Mouse (Mus musculus): ENCODE data around the gene Tcea2.

The Tcea2 gene

DNA sequence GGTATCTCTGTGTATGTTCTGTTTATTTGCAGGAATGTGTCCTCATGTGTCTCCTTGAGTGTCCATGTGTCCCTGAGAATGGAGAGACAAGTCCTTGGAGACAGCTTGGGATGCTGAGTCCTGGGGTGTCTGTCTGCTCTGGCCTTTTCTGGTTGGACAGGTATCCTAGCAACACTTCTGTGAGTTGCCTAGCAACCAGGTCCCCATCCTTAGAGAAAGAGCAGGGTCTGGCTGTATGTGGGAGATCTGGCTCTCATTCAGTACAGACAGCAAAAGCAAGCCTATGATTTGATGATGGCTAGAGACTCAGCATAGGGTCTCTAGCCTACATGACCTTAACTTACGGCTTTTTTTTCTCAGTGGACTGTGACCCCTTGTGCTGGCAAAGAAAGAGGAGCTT lies 33.6 kb downstream of the Tcea2 start:
- peak; percentile 67 to 88 for DNase-seq (ENCODE audit: low spot score in 2 of 2)

DNA sequence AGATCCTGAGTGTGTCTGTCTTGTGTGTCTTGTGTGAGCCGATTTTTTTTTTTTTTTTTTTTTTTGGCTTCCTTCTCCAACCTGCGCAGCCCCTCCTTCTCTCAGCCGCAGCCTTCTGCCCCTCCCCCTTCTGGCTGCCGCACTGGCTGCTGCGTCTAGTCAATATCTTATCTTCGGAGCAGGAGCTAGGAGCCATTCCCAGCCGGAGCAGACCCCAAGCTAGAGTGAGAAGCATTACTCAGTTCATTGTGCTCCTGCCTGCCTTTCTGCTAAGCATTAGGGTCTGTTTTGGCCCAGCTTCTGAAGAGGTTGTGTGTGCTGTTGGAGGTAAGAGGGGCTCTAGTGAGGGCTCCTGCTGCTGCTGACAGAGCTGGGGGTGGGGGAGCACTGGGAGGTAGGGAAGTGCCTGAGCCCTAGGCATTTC lies 34.8 kb downstream of the Tcea2 start, which contains the start of gene Oprl1:
TSS of gene Oprl1 (plus strand) at position 114 of the 424 bp plus-strand sequence.
- DNase-seq (ENCODE audit: low spot score in 2 of 2) = peak; percentile 86

DNA sequence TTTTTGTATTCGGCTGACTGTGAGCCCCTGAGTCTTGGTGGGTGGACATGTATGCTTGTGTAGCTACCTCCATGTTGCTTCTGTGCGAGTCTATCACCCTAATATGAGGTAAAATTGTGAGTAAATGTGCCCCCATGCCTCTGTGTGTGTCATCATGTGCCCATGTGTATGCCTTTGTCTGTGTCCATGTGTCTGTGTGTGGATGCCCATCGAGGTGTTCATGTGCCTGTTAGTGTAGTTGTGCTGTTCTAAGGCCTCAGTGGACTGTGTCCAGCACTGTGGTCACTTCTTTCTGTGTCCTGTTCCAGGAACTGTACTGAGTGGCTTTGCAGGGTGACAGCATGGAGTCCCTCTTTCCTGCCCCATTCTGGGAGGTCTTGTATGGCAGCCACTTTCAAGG lies 35.3 kb downstream of the Tcea2 start:
- DNase-seq (ENCODE audit: low spot score in 2 of 2) = no peak

DNA sequence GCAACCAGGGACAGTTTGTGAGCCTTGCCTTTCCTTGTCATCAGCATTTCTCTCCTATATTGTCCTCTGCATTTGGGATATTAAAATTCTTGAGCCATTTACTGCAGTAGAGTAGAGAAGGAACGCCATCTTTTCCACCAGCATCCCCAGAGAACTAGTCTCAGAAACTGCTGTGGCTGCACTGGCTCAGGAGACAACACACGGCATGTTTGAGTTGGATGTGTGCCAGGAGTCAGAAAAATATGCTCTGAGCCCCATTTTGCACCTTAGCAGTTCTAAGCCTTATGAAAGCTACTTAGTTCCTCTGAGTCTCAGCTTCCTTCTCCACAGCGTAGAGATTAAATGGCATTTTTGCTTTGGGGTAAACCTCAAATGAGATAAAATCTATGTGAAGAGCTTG lies 36.9 kb downstream of the Tcea2 start:
- no peak for DNase-seq (ENCODE audit: low spot score in 2 of 2)

DNA sequence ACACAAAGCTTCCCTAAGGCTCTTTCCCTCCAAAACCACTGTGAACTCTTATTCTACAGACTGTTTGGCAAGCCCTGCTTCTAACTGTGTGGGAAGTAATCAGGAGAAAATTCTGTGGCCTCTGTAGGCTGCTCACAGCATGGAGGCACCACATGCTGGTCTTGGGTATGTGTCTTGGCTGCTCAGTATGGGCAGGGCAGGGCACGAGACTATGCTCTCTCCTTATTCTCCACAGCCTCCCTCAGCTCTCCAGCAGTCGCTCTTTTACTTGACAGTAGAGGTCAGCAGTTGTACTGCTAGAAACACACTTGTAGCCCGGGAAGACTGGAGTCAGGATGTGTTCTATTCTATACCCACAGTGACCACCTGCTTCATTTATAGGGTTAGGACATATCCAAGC lies 40.0 kb downstream of the Tcea2 start:
- DNase-seq (ENCODE audit: low spot score in 2 of 2) = no peak

DNA sequence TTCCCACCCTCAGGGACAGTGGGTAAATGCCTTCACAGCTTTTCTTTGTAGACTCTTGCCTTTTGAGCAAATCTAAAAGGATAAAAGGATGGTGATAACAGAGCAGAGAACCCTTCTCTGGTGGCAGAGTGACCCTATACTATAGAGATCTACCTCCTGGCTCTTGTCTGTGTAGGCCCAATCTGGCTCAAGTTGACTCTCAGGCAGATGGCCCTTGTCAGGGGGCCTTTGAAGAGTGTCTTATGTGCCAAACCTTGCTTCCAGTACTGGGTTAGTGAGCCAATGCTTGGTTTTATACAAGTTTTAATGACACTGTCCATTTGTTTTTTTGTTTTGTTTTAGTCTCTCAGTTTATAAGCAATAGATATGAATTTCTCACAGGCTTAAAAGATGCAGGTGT lies 41.1 kb downstream of the Tcea2 start:
- DNase-seq (ENCODE audit: low spot score in 2 of 2) = no peak

DNA sequence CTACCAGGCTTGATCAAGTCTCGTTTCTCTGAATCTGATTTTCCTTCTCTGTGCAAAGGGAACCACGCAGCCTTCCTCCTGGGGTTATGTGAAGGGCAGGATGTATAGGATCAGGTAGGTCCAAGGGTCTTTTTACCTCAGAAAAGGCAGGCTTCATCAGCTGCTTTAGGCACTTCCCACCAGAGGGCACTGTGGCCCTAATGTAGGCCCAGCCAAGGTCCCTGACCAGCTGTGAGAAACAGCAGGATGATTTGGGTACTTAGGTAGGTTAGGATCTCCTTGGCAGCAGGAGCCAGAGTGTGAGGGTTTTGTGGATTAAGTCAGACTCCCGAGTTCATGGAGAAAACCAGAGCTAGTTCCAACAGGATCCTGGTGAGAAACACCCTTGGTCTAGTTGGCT lies 42.1 kb downstream of the Tcea2 start:
- DNase-seq (ENCODE audit: low spot score in 2 of 2) = peak in 1 of 2 experiments; percentile 54

DNA sequence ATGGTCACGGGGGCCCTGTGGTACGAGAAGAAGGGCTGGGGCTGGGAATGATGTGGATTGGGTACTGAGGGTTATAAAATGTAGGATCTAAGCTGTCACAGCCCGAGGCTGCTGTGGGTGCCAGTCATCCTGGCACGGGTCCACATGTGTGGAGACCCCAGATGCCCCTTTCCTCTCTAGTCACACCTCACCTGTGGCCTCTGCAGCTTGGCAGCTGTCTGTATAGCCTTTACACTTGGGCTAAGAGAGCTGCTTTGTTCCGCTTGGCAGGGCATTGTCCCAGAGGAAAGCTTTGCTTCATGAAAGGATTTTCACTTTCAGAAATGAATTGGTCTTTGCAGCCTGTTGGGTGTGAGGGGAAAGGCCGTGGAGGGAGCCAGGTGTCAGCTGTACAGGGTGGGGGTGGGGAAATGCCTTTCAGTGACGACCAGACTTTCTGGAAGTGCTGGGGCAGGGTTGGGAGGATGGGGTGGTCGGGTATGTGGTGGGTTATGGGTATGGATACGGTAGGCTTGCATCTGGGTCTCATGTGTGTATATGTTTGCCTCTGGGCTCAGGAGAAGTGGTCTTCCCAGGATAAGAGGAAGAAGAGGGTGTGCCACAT lies 47.7 kb downstream of the Tcea2 start:
- DNase-seq (ENCODE audit: low spot score in 2 of 2) = peak in 1 of 2 experiments; percentile 25

DNA sequence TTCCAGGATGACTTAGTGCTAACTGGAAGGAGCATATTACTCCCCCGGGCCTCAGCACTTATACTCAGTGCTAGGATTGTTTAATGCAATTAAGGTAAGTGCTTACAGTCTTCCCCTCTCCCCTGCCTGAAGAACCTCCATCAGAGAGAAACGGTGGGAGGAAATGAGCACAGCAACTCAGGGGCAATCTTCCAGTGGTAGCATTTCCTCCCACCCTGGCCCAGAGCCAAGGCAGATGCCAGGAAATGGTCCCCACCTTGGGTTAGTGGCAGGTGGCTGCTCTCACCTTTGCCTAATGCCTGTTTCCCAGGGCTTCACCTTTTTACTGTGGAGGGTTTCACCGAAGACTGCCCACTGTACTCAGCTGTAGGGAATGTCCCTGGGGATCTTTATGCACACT lies 49.9 kb downstream of the Tcea2 start:
- DNase-seq (ENCODE audit: low spot score in 2 of 2) = no peak

All from right cerebral cortex, postnatal 10 days (tissue).